Mouse (Mus musculus) myocyte (in vitro differentiated cells): ENCODE measurements around the gene Smarcc1. TPM values are rescaled to one million over a fixed set of nuclear protein-coding genes. Genes with fewer than 3 reads are reported as not detected.
A peak's percentile ranks its signal among the peaks of the same experiment; 100 is the strongest.

ENCODE experiments used
- H3K27me3 ChIP-seq: one replicate; pipeline ENCODE4 v1.6.1; 2011; ENCODE audit not compliant: control insufficient read depth, insufficient read depth, insufficient read length
- H3K36me3 ChIP-seq: one replicate; pipeline ENCODE4 v1.6.1; 2011; ENCODE audit not compliant: control insufficient read depth, insufficient read depth
- H3K4me2 ChIP-seq: one replicate; pipeline ENCODE4 v1.6.1; 2011; ENCODE audit warnings: low read depth, control low read depth
- H3K4me3 ChIP-seq: one replicate; pipeline ENCODE4 v1.5.1; 2011; ENCODE audit warnings: mild to moderate bottlenecking, control low read depth, moderate library complexity
- H3K79me2 ChIP-seq: one replicate; pipeline ENCODE4 v1.6.1; 2011; ENCODE audit not compliant: control insufficient read depth, insufficient read depth
- H3ac ChIP-seq: one replicate; pipeline ENCODE4 v1.6.1; 2011; ENCODE audit not compliant: control insufficient read depth, insufficient read length
- CEBPB ChIP-seq: IDR thresholded peaks from 2 replicates; pipeline ENCODE4 v1.6.1; 2011; ENCODE audit warnings: mild to moderate bottlenecking, moderate library complexity; ENCODE audit not compliant: poor library complexity, insufficient read depth, severe bottlenecking
- E2F4 ChIP-seq: IDR thresholded peaks from one replicate; pipeline ENCODE4 v1.6.1; 2011; ENCODE audit warnings: mild to moderate bottlenecking, control low read depth, moderate library complexity; ENCODE audit not compliant: insufficient read depth
- MAX ChIP-seq: IDR thresholded peaks from one replicate; pipeline ENCODE4 v1.6.1; 2011; ENCODE audit warnings: low read depth, mild to moderate bottlenecking, control low read depth
- MYOD1 ChIP-seq, 3 experiments: IDR thresholded peaks; one replicate each; pipeline ENCODE4 v1.6.1; 2011; ENCODE audit warnings: control low read depth in 2 of 3, low read depth in 2 of 3, mild to moderate bottlenecking in 2 of 3, moderate library complexity in 1 of 3; ENCODE audit not compliant: insufficient read length in 2 of 3, control insufficient read depth in 1 of 3
- MYOG ChIP-seq, 3 experiments: IDR thresholded peaks; one replicate each; pipeline ENCODE4 v1.6.1; 2011; ENCODE audit warnings: control low read depth in 2 of 3, low read depth in 2 of 3, mild to moderate bottlenecking in 2 of 3; ENCODE audit not compliant: insufficient read length in 2 of 3, control insufficient read depth in 1 of 3, insufficient read depth in 1 of 3
- POLR2A ChIP-seq: IDR thresholded peaks from one replicate; pipeline ENCODE4 v1.6.1; 2011; ENCODE audit warnings: low read depth, mild to moderate bottlenecking, control low read depth, moderate library complexity; ENCODE audit not compliant: insufficient read length
- POLR2AphosphoS2 ChIP-seq: IDR thresholded peaks from one replicate; pipeline ENCODE4 v1.6.1; 2011; ENCODE audit warnings: low read depth, control low read depth; ENCODE audit not compliant: insufficient read length
- REST ChIP-seq: IDR thresholded peaks from one replicate; pipeline ENCODE4 v1.6.1; 2011; ENCODE audit warnings: mild to moderate bottlenecking, control low read depth, moderate library complexity; ENCODE audit not compliant: insufficient read depth, insufficient read length
- SRF ChIP-seq: IDR thresholded peaks from one replicate; pipeline ENCODE4 v1.6.1; 2011; ENCODE audit warnings: low read depth; ENCODE audit not compliant: control insufficient read depth, insufficient read length
- TCF12 ChIP-seq: IDR thresholded peaks from one replicate; pipeline ENCODE4 v1.6.1; 2011; ENCODE audit warnings: mild to moderate bottlenecking, control low read depth; ENCODE audit not compliant: poor library complexity, insufficient read depth, severe bottlenecking
- TCF3 ChIP-seq: IDR thresholded peaks from one replicate; pipeline ENCODE4 v1.6.1; 2011; ENCODE audit warnings: low read depth, control low read depth; ENCODE audit not compliant: insufficient read length
- USF1 ChIP-seq: IDR thresholded peaks from one replicate; pipeline ENCODE4 v1.6.1; 2011; ENCODE audit warnings: low read depth, mild to moderate bottlenecking, control low read depth, moderate library complexity
- polyA plus RNA-seq: library from polyadenylated mRNA; unstranded; fragments of >200 nt; fragmentation: generic; extraction: Trizol; gene quantifications from one replicate; pipeline ENCODE4 v1.2.1, GENCODE M21; 2012; ENCODE audit warnings: missing spikeins

Gene Smarcc1
- polyA plus RNA-seq, 1 experiment: 29.5 TPM

DNA sequence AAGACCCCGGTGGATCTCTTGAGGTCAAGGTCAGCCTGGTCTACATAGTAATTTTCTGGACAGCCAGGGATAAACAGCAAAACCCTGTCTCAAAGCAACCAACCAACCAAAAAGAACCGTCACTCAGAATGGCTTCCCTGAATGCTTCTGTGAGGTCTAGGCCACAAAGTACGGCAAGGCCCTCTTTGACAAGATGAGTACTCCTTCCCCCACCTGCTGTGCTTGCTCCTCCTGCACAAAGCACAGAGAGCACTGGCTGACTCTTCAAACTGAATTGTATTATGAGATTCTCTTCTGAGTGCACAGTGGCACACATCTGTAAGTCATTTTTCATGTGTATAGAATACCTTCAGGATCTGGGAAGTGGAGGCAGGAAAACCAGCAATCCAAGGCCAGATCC, 19.7 kb upstream of the Smarcc1 start:
- H3ac ChIP-seq: no peak overlapping the region
- peaks cover 14% of the 10 kb centered on the region for H3K79me2 ChIP-seq
- TF ChIP-seq SRF (no peak), CEBPB (no peak), POLR2AphosphoS2 (no peak), MYOD1 (IDR thresholded peaks at IDR 0.05; ENCODE audit: control insufficient read depth in 1 of 3, insufficient read length in 2 of 3, low read depth in 2 of 3) (no peak), TCF3 (no peak), REST (no peak), MYOG (IDR thresholded peaks at IDR 0.05; ENCODE audit: control insufficient read depth in 1 of 3, insufficient read depth in 1 of 3, insufficient read length in 2 of 3, low read depth in 2 of 3) (no peak), E2F4 (no peak), POLR2A (no peak), USF1 (no peak), TCF12 (no peak)
- H3K36me3 ChIP-seq: peaks cover 19% of the 10 kb centered on the region
- H3K4me2 ChIP-seq: no peak overlapping the region
- no peaks in the 10 kb centered on the region for H3K27me3 ChIP-seq
- no peak overlapping the region for H3K4me3 ChIP-seq

DNA sequence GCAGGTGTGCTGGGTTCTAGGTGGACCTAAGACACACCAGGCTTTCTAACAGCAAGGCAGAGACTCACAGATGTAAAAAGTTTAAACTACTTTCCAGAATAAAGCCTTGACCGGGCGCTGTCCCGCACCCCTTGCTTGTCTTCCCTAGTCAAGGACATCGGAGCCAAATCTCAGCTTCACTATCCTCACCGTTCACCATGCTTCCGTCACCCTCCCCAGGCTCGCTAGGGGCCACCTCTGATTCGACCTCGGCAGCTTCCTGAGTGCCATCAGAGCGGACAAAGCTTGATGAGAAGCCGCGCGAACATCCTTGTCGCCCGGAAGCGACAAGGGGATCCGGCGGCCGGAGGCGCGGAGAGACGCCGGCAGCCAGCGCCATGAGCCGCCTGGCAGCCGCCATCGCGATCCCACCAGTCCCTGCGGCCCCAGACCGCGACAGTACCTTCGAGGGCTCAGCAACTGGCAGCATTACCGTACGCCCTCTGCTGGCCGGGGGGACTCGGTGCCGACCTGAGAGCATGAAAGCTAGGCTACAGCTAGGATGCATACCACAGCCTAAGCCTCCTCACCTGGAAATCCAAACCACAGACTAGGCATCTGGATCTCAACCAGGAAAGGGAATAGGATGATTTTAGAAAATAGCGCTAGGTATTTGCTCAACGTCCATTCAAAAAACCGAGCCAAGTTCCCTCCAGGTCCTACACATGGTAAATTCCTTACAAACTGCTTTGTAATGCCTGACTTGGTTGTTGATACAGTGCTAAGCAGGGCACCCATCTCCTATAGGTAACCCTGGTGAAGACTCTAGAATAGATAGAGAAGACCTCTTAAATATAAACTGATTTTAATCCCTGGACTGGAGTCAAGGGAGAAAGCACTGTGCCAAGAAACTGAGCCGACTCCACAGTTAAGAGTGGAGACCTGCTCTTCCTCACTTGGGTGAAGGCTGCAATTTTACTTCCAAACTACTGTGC, 16.6 kb upstream of the Smarcc1 start:
- Histone ChIP-seq H3K4me2 (peak overlapping the region; percentile 97), H3ac (peak overlapping the region; percentile 56), H3K36me3 (peaks cover 16% of the 10 kb centered on the region), H3K79me2 (peaks cover 14% of the 10 kb centered on the region), H3K27me3 (no peaks in the 10 kb centered on the region), H3K4me3 (peak overlapping the region; percentile 57)
- TF ChIP-seq POLR2A: peak; percentile 86
- no peak for TF ChIP-seq E2F4
- TF ChIP-seq CEBPB: no peak
- TF ChIP-seq TCF3: no peak
- TF ChIP-seq POLR2AphosphoS2: peak; percentile 90
- TF ChIP-seq MAX: no peak
- TF ChIP-seq MYOD1 (IDR thresholded peaks at IDR 0.05; ENCODE audit: control insufficient read depth in 1 of 3, insufficient read length in 2 of 3, low read depth in 2 of 3): peak in 1 of 3 experiments; percentile 55
- no peak for TF ChIP-seq REST
- TF ChIP-seq USF1: no peak
- TF ChIP-seq MYOG (IDR thresholded peaks at IDR 0.05; ENCODE audit: control insufficient read depth in 1 of 3, insufficient read depth in 1 of 3, insufficient read length in 2 of 3, low read depth in 2 of 3): peak in 2 of 3 experiments; percentile 47 to 58
- TF ChIP-seq SRF: no peak
- no peak for TF ChIP-seq TCF12

DNA sequence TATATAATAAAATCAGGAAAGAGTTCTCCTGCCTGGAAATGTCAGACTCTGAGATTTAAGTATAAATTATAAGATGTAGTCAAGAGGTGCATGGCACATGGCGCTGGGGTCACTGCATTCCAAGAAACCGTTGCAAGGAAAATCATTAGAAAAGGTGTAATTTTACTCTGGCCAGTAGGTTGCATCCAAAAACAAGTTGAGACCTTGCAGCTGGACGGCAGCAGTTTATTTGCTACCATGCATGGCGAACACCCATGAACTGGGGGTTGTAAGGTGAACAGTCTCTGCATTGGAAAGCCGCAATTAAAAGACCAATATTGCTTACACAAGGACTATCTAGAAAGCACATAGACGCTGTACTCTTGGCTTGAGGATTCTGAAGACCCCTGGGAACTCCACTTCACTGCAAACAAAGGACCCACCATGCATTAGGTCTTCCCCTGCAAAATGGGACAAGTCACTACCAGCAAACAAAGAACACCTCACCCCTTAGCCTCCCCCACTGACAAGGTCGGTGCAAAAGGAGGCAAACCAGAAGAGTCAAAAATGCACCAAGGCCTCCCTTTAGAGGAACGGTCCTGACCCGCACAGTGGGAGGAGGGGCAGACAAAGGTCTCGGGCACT, 1.0 kb upstream of the Smarcc1 start:
- no peak for TF ChIP-seq SRF
- Histone ChIP-seq H3K27me3 (no peaks in the 10 kb centered on the region), H3K79me2 (peaks cover 24% of the 10 kb centered on the region), H3K36me3 (peaks cover 5% of the 10 kb centered on the region), H3K4me2 (peak overlapping the region; percentile 91), H3ac (peak overlapping the region; percentile 90), H3K4me3 (peak overlapping the region; percentile 91)

DNA sequence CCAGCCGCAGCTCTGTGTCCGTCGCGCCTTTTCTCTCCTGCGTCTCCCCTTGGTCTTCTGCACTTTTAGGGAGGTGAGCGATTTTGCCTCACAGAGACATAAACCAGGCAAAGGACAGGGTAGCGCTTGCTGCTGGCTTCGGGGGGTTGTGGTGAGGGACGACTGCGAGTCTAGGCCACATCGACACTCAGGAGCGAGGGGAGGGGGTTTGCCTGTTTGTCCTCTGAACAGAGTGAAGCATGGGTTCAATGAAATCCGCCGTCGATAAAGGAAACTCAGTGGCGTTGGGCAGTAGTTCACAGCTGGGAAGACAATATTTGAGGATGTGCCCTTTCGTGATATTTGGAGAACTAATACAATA, 251 bp downstream of the Smarcc1 start, which contains the start of gene Dhx30:
Gene Dhx30 (minus strand): TSS at position 52 of the 361 bp plus-strand sequence.
- H3K36me3 ChIP-seq: peaks cover 1% of the 10 kb centered on the region
- no peak for TF ChIP-seq REST
- TF ChIP-seq POLR2AphosphoS2: peak; percentile 11
- H3K4me2 ChIP-seq: peak within 1 kb of the TSS; percentile 91
- peak within 1 kb of the TSS; percentile 91 for H3K4me3 ChIP-seq
- no peaks in the 10 kb centered on the region for H3K27me3 ChIP-seq
- peaks cover 24% of the 10 kb centered on the region for H3K79me2 ChIP-seq
- H3ac ChIP-seq: peak within 1 kb of the TSS; percentile 90

DNA sequence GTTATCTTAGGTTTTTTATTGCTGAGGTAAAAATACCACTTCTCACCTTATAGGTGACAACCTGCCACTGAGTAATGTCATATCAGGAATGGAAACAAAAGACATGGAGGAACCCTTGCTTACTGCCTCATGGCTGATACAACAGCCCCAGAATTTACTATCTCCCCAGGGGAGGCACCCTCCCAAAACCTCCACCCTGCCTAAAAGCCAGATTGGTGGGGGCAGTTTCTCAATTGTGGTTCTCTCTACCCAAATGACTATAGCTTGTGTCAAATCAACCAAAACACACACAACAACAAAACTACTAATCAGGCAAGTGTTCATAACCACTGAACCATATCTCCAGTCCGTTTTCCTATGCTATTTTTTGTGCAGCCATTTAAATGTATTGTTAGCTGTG, 741 bp downstream of the Smarcc1 start:
- Histone ChIP-seq H3K4me3 (peak overlapping the region; percentile 91), H3K36me3 (no peaks in the 10 kb centered on the region), H3K79me2 (peaks cover 24% of the 10 kb centered on the region), H3K27me3 (no peaks in the 10 kb centered on the region), H3K4me2 (peak overlapping the region; percentile 86), H3ac (peak overlapping the region; percentile 90)
- TF ChIP-seq MAX (no peak), MYOD1 (IDR thresholded peaks at IDR 0.05; ENCODE audit: control insufficient read depth in 1 of 3, insufficient read length in 2 of 3, low read depth in 2 of 3) (no peak), REST (no peak), E2F4 (no peak), TCF12 (no peak), USF1 (no peak), CEBPB (no peak), MYOG (IDR thresholded peaks at IDR 0.05; ENCODE audit: control insufficient read depth in 1 of 3, insufficient read depth in 1 of 3, insufficient read length in 2 of 3, low read depth in 2 of 3) (no peak), SRF (no peak), POLR2AphosphoS2 (no peak), TCF3 (no peak), POLR2A (no peak)
